Mouse (Mus musculus) left cerebral cortex, postnatal 36 days (tissue): ENCODE data around the gene Zfp429. TPM values are rescaled to one million over a fixed set of nuclear protein-coding genes. Genes with fewer than 3 reads are reported as not detected.
A peak's percentile ranks its signal among the peaks of the same experiment; 100 is the strongest.
"Not testable (repeated sequence)": the region's sequence is repeated elsewhere in the genome, so short reads cannot be mapped to it uniquely, and the experiment has no call there.

Experiments
- DNase-seq, 2 experiments: peaks; one replicate each; pipeline ENCODE4 v3.0.0; 2021 to 2022; ENCODE audit warnings: low spot score in 2 of 2, mixed read lengths in 1 of 2
- intact Hi-C: fragments of 180-260 bp; cut with DNase I; formaldehyde crosslinking; loops from one replicate; pipeline ENCODE4 v1.15.1; 2025
- total RNA-seq, 2 experiments: library from RNA; stranded (reverse); gene quantifications; 2 replicates each; pipeline ENCODE4 v1.2.3; 2021

The Zfp429 gene
- total RNA-seq, result 1 to 10 TPM; 3.2 to 3.7 TPM

GRCm38 (mm10) chr13:67399183-67399903, at the start of gene Zfp429:
Zfp429 (minus strand) TSS chr13:67399819.
- intact Hi-C loops, result not testable (repeated sequence)
- peak; percentile 69 to 75 for DNase-seq

- intact Hi-C loops, result not testable (repeated sequence)
Measured at GRCm38 (mm10) chr13:67437095-67437494, 37.5 kb upstream of the Zfp429 start.

GRCm38 (mm10) chr13:67428116-67428515, 28.5 kb upstream of the Zfp429 start:
- intact Hi-C loops, result no loop called here
- DNase-seq, result no peak

More at GRCm38 (mm10) chr13:67437095-67437494, 37.5 kb upstream of the Zfp429 start:
- DNase-seq, result not testable (repeated sequence)

- DNase-seq, intact Hi-C loops: not testable (repeated sequence)
Measured at GRCm38 (mm10) chr13:67425699-67426098, 26.1 kb upstream of the Zfp429 start.

- DNase-seq, intact Hi-C loops: not testable (repeated sequence)
Measured at GRCm38 (mm10) chr13:67422532-67422931, 22.9 kb upstream of the Zfp429 start.

GRCm38 (mm10) chr13:67421207-67421857, 21.7 kb upstream of the Zfp429 start, which contains the start of gene Zfp459:
Zfp459 (minus strand) TSS chr13:67421418.
- DNase-seq, result peak; percentile 33 to 51
- intact Hi-C loops, result no loop called here

- DNase-seq, result no peak
- intact Hi-C loops, result no loop called here
Measured at GRCm38 (mm10) chr13:67420558-67421206, 21.1 kb upstream of the Zfp429 start.

GRCm38 (mm10) chr13:67416811-67417210, 17.2 kb upstream of the Zfp429 start:
- intact Hi-C loops, result no loop called here
- DNase-seq, result no peak

- DNase-seq, result no peak
- intact Hi-C loops, result no loop called here
Measured at GRCm38 (mm10) chr13:67415759-67416158, 16.1 kb upstream of the Zfp429 start.

GRCm38 (mm10) chr13:67413634-67414033, 14.0 kb upstream of the Zfp429 start:
- DNase-seq, intact Hi-C loops: not testable (repeated sequence)

GRCm38 (mm10) chr13:67376255-67376654, 23.4 kb downstream of the Zfp429 start:
- intact Hi-C loops, DNase-seq: not testable (repeated sequence)

- peak; percentile 52 to 56 for DNase-seq
- intact Hi-C loops, result not testable (repeated sequence)
Measured at GRCm38 (mm10) chr13:67375050-67375911, 24.3 kb downstream of the Zfp429 start, which contains the start of the genes Gm28041 and Zfp456. Gm28041 (minus strand) TSS chr13:67375733. Zfp456 (minus strand) TSS chr13:67375810.

GRCm38 (mm10) chr13:67360131-67360744, 39.4 kb downstream of the Zfp429 start, which contains the start of the genes Gm28044 and Zfp953:
Gm28044 (minus strand) TSS chr13:67360536.
Zfp953 (minus strand) TSS chr13:67360605.
- intact Hi-C loops, result no loop called here
- DNase-seq, result peak; percentile 81 to 88

- no peak for DNase-seq
- intact Hi-C loops, result no loop called here
Measured at GRCm38 (mm10) chr13:67351854-67352253, 47.8 kb downstream of the Zfp429 start.

- no peak for DNase-seq
- intact Hi-C loops, result no loop called here
Measured at GRCm38 (mm10) chr13:67343422-67343821, 56.2 kb downstream of the Zfp429 start.
